Mouse (Mus musculus) hindbrain, embryonic 14.5 days (tissue): ENCODE results near the gene Ankrd36. TPM values are rescaled to one million over a fixed set of nuclear protein-coding genes. Genes with fewer than 3 reads are reported as not detected.
A peak's percentile ranks its signal among the peaks of the same experiment; 100 is the strongest.
"Not testable (repeated sequence)": the region's sequence is repeated elsewhere in the genome, so short reads cannot be mapped to it uniquely, and the experiment has no call there.

Experiments
- ATAC-seq: fragments of 200-750 bp; cut with Nextera tagmentation; 2 replicates; pipeline ENCODE4 v1.8.0; 2017; ENCODE audit warnings: moderate number of reproducible peaks, mild to moderate bottlenecking, moderate TSS enrichment, moderate library complexity; ENCODE audit not compliant: low FRiP score
- DNase-seq: peaks from one replicate; pipeline ENCODE4 v3.0.0-alpha.2; 2015; ENCODE audit warnings: low spot score
- H3K27ac ChIP-seq: fragments of 300-500 bp; sonication (generic); 2 replicates; pipeline ENCODE4 v1.5.1; 2014; ENCODE audit warnings: mild to moderate bottlenecking, moderate library complexity
- H3K27me3 ChIP-seq: fragments of 300-500 bp; sonication (generic); 2 replicates; pipeline ENCODE4 v1.6.1; 2014; ENCODE audit warnings: mild to moderate bottlenecking, low read length, mixed read lengths; ENCODE audit not compliant: control insufficient read depth, insufficient read depth
- H3K36me3 ChIP-seq: fragments of 300-500 bp; sonication (generic); replicated peaks from 2 replicates; pipeline ENCODE4 v1.6.1; 2014; ENCODE audit not compliant: control insufficient read depth, insufficient read depth
- H3K4me1 ChIP-seq: fragments of 300-500 bp; sonication (generic); replicated peaks from 2 replicates; pipeline ENCODE4 v1.6.1; 2014; ENCODE audit warnings: antibody characterized with exemption, low read length, mixed read lengths; ENCODE audit not compliant: control insufficient read depth, insufficient read depth
- H3K4me2 ChIP-seq: fragments of 300-500 bp; sonication (generic); replicated peaks from 2 replicates; pipeline ENCODE4 v1.6.1; 2014; ENCODE audit warnings: mild to moderate bottlenecking, moderate library complexity
- H3K4me3 ChIP-seq: fragments of 300-500 bp; sonication (generic); replicated peaks from 2 replicates; pipeline ENCODE4 v1.5.1; 2014; ENCODE audit warnings: mild to moderate bottlenecking, low read length
- H3K9ac ChIP-seq: fragments of 300-500 bp; sonication (generic); 2 replicates; pipeline ENCODE4 v1.6.1; 2014
- H3K9me3 ChIP-seq: fragments of 300-500 bp; sonication (generic); 2 replicates; pipeline ENCODE4 v1.6.1; 2016; ENCODE audit warnings: low read length; ENCODE audit not compliant: control insufficient read depth
- WGBS: fragments of 180-500 bp; shearing (Covaris S2); extraction: QIAGEN DNeasy Blood & Tissue Kit; methylation state at CpG from one replicate; pipeline ENCODE4 v1.1.7; 2014; 5-methylcytosine and 5-hydroxymethylcytosine counted together
- polyA plus RNA-seq: library from polyadenylated mRNA; unstranded; fragments of >200 nt; fragmentation: Nextera tagmentation; extraction: Ambion mirVana; gene quantifications from 2 replicates; pipeline ENCODE4 v1.2.1, GENCODE M21; 2014

Ankrd36 gene
- polyA plus RNA-seq, 1 experiment from 2014 or later, result not detected

- Histone ChIP-seq H3K36me3 (peaks cover 3% of the 10 kb centered on the region), H3K27ac (no peak overlapping the region), H3K9ac (no peak overlapping the region), H3K9me3 (no peaks in the 10 kb centered on the region), H3K4me2 (no peak overlapping the region), H3K4me3 (no peak overlapping the region), H3K27me3 (no peaks in the 10 kb centered on the region), H3K4me1 (peaks cover 13% of the 10 kb centered on the region)
- DNase-seq (no peak), ATAC-seq (no peak)
- 77% methylated on average over 1 of the region's 1 CpGs for WGBS
Observed at GRCm38 (mm10) chr11:5543281-5543680, 26.2 kb upstream of the Ankrd36 start.

GRCm38 (mm10) chr11:5544709-5545108 is 24.8 kb upstream of the Ankrd36 start:
- H3K36me3 ChIP-seq, H3K27me3 ChIP-seq, H3K4me3 ChIP-seq, H3K27ac ChIP-seq, ATAC-seq, H3K9ac ChIP-seq, H3K9me3 ChIP-seq, DNase-seq, H3K4me2 ChIP-seq: not testable (repeated sequence)
- WGBS, result 88% methylated on average over 1 of the region's 1 CpGs
- H3K4me1 ChIP-seq, result peaks cover 12% of the 10 kb centered on the region

- Histone ChIP-seq H3K27me3 (no peaks in the 10 kb centered on the region), H3K4me1 (peaks cover 7% of the 10 kb centered on the region), H3K4me2 (no peak overlapping the region), H3K4me3 (no peak overlapping the region), H3K9me3 (no peaks in the 10 kb centered on the region), H3K9ac (no peak overlapping the region), H3K27ac (no peak overlapping the region), H3K36me3 (no peaks in the 10 kb centered on the region)
- DNase-seq, result no peak
- WGBS, result 85% methylated on average over 4 of the region's 4 CpGs
- no peak for ATAC-seq
Observed at GRCm38 (mm10) chr11:5545457-5545856, 24.0 kb upstream of the Ankrd36 start.

- no peak overlapping the region for H3K27ac ChIP-seq
- no peaks in the 10 kb centered on the region for H3K27me3 ChIP-seq
- no peaks in the 10 kb centered on the region for H3K9me3 ChIP-seq
- no peak overlapping the region for H3K9ac ChIP-seq
- no peak overlapping the region for H3K4me3 ChIP-seq
- H3K4me2 ChIP-seq, result no peak overlapping the region
- ATAC-seq (no peak), DNase-seq (no peak)
- no peaks in the 10 kb centered on the region for H3K4me1 ChIP-seq
- no peaks in the 10 kb centered on the region for H3K36me3 ChIP-seq
- WGBS, result 90% methylated on average over 3 of the region's 3 CpGs
Observed at GRCm38 (mm10) chr11:5546693-5547092, 22.8 kb upstream of the Ankrd36 start.

- H3K4me2 ChIP-seq, result no peak overlapping the region
- no peaks in the 10 kb centered on the region for H3K4me1 ChIP-seq
- no peak overlapping the region for H3K9ac ChIP-seq
- 93% methylated on average over 5 of the region's 5 CpGs for WGBS
- no peaks in the 10 kb centered on the region for H3K27me3 ChIP-seq
- no peak overlapping the region for H3K4me3 ChIP-seq
- DNase-seq, result no peak
- H3K36me3 ChIP-seq, result no peaks in the 10 kb centered on the region
- no peaks in the 10 kb centered on the region for H3K9me3 ChIP-seq
- no peak for ATAC-seq
- no peak overlapping the region for H3K27ac ChIP-seq
Observed at GRCm38 (mm10) chr11:5551430-5551829, 18.1 kb upstream of the Ankrd36 start.

GRCm38 (mm10) chr11:5551931-5552330 is 17.6 kb upstream of the Ankrd36 start:
- Histone ChIP-seq H3K9ac (no peak overlapping the region), H3K4me1 (no peaks in the 10 kb centered on the region), H3K27me3 (no peaks in the 10 kb centered on the region), H3K9me3 (no peaks in the 10 kb centered on the region), H3K36me3 (no peaks in the 10 kb centered on the region), H3K4me2 (no peak overlapping the region), H3K27ac (no peak overlapping the region), H3K4me3 (no peak overlapping the region)
- 62% methylated on average over 1 of the region's 1 CpGs for WGBS
- DNase-seq, result no peak
- no peak for ATAC-seq

GRCm38 (mm10) chr11:5560273-5560672 is 9.2 kb upstream of the Ankrd36 start:
- Histone ChIP-seq H3K4me2 (no peak overlapping the region), H3K9me3 (no peaks in the 10 kb centered on the region), H3K27me3 (no peaks in the 10 kb centered on the region), H3K27ac (no peak overlapping the region), H3K4me1 (no peaks in the 10 kb centered on the region), H3K9ac (no peak overlapping the region), H3K4me3 (no peak overlapping the region), H3K36me3 (no peaks in the 10 kb centered on the region)
- ATAC-seq (no peak), DNase-seq (no peak)
- WGBS, result 84% methylated on average over 3 of the region's 3 CpGs

DNA sequence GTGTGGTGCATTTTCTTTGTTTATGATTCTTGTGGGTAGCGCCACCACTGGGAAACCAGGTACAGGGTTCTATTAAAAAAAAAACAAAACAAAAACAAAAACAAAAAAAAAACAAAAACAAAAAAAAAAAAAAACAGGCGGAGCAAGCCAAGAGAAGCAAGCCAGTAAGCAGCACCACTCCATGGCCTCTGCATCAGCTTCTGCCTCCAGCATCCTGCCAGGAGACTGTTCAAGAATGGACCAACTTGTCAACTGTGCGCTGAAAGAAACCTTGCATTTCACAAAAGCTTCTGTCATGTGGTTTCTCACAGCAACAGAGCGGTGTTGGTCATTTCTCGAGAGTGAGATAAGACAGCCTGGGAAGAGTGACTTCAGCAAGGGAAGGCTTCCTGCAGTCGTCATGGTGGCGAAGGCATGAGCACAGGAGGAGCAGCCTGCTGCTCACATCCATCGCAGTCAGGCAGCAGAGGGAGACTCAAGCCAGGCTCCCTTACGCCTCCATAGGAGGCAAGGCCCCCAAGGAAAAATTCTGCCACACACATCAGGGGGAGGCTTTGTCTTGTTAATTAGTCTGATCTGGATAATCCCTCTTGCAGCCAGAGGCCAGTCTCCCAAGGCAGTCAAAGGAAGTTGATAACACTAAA is 6.7 kb upstream of the Ankrd36 start:
- Histone ChIP-seq H3K4me1 (no peaks in the 10 kb centered on the region), H3K9me3 (no peaks in the 10 kb centered on the region), H3K4me2 (no peak overlapping the region), H3K9ac (no peak overlapping the region), H3K27ac (no peak overlapping the region), H3K4me3 (no peak overlapping the region), H3K36me3 (no peaks in the 10 kb centered on the region), H3K27me3 (no peaks in the 10 kb centered on the region)
- DNase-seq (peak; percentile 28), ATAC-seq (peak; percentile 48; the same call in 1 of the 2 replicates)
- 17% methylated on average over 8 of the region's 9 CpGs for WGBS

DNA sequence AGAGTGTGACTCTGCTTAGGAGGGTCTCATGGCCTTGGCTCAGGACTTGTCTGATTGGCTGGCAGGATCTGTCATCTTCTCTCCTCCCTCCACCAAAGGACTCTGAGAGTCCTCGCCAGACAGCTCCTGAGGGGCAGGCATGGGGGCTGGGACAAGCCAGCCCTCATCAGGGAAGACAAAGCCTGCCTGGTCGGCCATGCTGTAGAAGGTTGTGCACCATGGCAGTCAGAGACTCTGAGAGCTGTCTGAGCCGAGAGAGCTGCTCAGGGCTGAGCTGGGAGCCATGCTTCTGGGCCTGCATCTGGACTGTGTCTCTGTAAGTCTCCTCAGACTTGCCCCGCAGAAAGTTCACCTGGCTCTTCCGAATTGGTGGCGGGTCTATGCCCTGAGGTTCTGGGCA is 5.6 kb upstream of the Ankrd36 start:
- DNase-seq (no peak), ATAC-seq (no peak)
- Histone ChIP-seq H3K4me1 (no peaks in the 10 kb centered on the region), H3K9me3 (no peaks in the 10 kb centered on the region), H3K4me2 (no peak overlapping the region), H3K27me3 (no peaks in the 10 kb centered on the region), H3K36me3 (no peaks in the 10 kb centered on the region), H3K9ac (no peak overlapping the region), H3K4me3 (no peak overlapping the region), H3K27ac (no peak overlapping the region)
- 62% methylated on average over 6 of the region's 6 CpGs for WGBS

DNA sequence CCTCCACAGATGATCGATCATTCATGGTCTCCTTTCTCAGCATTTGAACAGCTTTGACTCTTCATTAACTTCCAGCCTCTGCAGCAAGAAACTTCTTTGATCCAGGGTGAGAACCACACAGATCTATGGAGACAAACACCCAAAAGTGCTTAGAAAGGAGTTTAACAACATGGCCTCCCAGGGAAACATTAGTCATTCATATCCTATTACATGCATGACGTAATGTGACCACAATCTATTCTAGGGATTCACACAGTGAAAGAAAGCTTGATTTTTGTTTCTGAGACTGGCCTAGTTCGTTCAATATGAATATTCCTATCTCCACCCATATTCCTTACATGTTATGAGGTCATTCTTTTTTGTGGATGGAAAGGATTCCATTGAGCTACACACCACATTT is 3.9 kb upstream of the Ankrd36 start:
- Histone ChIP-seq H3K4me2 (no peak overlapping the region), H3K4me1 (no peaks in the 10 kb centered on the region), H3K36me3 (no peaks in the 10 kb centered on the region), H3K9me3 (no peaks in the 10 kb centered on the region), H3K27ac (no peak overlapping the region), H3K4me3 (no peak overlapping the region), H3K27me3 (no peaks in the 10 kb centered on the region), H3K9ac (no peak overlapping the region)
- ATAC-seq (no peak), DNase-seq (no peak)
- whole genome bisulfite sequencing, result 85% methylated on average over 3 of the region's 3 CpGs
